Mouse (Mus musculus): ENCODE data around the gene Ptges. TPM values are rescaled to one million over a fixed set of nuclear protein-coding genes. Genes with fewer than 3 reads are reported as not detected.
A peak's percentile ranks its signal among the peaks of the same experiment; 100 is the strongest.

Gene Ptges
- polyA plus RNA-seq (2016; fragmentation: Nextera tagmentation; extraction: Ambion mirVana): 0.25 and 0.63 TPM in 2 replicates

DNA sequence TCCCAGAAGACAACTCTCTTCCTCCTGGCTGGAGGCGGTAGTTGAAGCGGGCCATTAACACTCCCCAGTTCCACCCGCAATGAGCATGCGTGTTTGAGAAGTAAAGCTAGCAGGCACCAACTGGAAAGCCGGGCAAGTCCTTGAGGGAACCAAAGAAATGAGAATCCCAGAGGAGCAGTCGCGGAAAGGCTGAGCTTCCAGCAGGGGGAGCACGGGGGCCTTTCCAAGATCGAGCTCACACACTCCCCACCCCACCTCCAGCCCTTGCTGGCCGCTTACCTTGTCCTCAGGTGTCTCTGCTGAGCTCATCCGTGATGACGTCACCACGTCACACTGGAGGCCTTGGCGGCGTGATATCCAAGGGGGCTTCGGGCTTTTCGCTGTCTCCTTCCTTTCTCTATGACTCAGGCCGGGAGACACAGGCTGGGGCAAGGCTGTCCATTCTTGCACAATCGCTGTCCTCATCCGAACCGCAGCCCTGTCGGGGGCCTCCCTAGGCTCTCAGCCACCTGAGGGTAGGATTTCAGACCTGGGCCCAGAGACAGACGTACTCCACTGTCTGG is at the start of gene Ptges:
TSS of gene Ptges (minus strand) at position 381 of the 563 bp plus-strand sequence.
- H3K9ac ChIP-seq: peak within 1 kb of the TSS; percentile 48
- H3K27ac ChIP-seq: peak within 1 kb of the TSS; percentile 68
- 4% methylated on average over 23 of the region's 23 CpGs for WGBS (ENCODE audit: insufficient replicate concordance)

DNA sequence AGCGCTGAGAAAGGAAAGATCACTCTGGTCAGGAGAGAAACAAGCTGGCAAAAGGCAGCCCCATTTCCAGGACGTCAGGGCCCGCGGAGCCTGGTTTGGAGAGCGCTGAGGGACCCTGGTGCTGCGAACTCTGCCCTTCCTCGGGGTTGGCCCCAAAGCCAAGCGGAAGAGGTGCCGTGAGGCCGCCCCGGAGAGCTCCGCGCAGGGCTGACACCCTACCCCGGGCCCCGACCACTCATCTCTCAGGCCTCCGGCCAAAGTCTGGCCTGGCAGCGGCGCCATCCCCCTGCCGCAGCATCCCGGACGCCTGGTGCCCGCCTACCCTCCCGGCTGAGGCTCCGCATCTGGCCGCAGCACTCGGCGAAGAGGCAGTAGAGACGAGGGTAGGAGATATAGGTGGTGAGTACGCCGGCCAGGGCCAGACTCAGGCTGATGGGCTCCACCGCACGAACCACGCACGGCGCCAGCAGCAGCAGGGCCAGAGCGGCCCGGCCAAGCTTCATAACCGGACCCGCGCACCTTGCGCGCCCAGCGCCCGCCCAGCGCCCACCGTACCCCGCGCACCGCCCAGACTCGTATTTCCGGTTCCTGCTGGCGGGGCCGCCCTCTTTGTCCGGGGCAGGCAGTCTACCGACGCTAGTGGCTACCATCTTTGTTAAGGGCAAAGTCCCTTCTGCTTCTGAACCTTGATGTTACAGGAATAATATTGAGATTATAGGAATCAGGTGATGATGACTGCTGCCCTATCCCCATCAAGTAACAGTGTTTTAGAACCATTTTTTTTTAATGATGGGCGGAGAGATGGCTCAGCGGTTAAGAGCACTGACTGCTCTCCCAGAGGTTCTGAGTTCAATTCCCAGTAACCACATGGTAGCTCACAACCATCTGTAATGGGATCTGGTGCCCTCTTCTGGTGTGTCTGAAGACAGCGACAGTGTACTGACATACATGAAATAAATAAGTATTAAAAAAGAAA is 38.0 kb upstream of the Ptges start, which contains the start of gene Tor1a:
TSS of gene Tor1a (minus strand) at position 582 of the 976 bp plus-strand sequence.
- peak; percentile 92 for ATAC-seq
- peak within 1 kb of the TSS; percentile 94 for H3K9ac ChIP-seq
- no peaks in the 10 kb centered on the region for H3K9me3 ChIP-seq (replicated peaks)
- peaks cover 32% of the 10 kb centered on the region for H3K4me1 ChIP-seq
- 2% methylated on average over 59 of the region's 59 CpGs for WGBS (ENCODE audit: insufficient replicate concordance)
- H3K4me2 ChIP-seq: peak within 1 kb of the TSS; percentile 89
- H3K36me3 ChIP-seq: peaks cover 48% of the 10 kb centered on the region
- H3K27ac ChIP-seq: peak within 1 kb of the TSS; percentile 81
- no peaks in the 10 kb centered on the region for H3K27me3 ChIP-seq (replicated peaks)
- peak within 1 kb of the TSS; percentile 97 for H3K4me3 ChIP-seq

More for the DNA sequence above, at the start of gene Ptges:
- ATAC-seq: peak; percentile 28; the same call in 1 of the 2 replicates
- Histone ChIP-seq H3K9me3 (replicated peaks) (no peaks in the 10 kb centered on the region), H3K36me3 (no peaks in the 10 kb centered on the region), H3K4me3 (peak within 1 kb of the TSS; percentile 46), H3K4me1 (peaks cover 26% of the 10 kb centered on the region), H3K4me2 (peak within 1 kb of the TSS; percentile 72), H3K27me3 (replicated peaks) (0 out of 2 replicates have a peak, but pooled peaks cover 3% of the 10 kb centered on the region)

DNA sequence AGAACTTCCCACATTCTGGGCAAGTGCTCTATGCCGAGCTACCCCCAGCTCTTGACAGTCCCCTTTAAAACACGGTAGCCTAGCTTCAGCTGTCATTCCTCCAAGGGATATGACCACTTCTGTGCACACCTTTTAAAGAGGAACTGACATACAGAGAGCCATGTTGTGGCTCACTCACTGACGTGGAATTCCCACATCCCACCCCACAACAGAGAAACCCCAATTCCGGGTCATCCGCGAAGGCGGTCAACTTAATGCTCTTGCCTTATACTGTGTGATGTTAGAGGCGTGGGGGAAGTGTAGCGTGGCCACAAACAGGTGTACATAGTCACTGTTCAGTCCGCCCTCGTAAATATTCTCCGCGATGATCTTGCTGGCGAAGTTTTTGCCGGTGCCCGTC is 37.2 kb upstream of the Ptges start:
- ATAC-seq: 0 out of 2 replicates have a peak, but pooled peaks have one; percentile 38
- no peaks in the 10 kb centered on the region for H3K27me3 ChIP-seq (replicated peaks)
- H3K36me3 ChIP-seq: peaks cover 51% of the 10 kb centered on the region
- peak overlapping the region; percentile 81 for H3K27ac ChIP-seq
- no peaks in the 10 kb centered on the region for H3K9me3 ChIP-seq (replicated peaks)
- 8% methylated on average over 16 of the region's 16 CpGs for whole genome bisulfite sequencing (ENCODE audit: insufficient replicate concordance)
- peaks cover 35% of the 10 kb centered on the region for H3K4me1 ChIP-seq
- peak overlapping the region; percentile 97 for H3K4me3 ChIP-seq
- peak overlapping the region; percentile 94 for H3K9ac ChIP-seq
- peak overlapping the region; percentile 89 for H3K4me2 ChIP-seq

DNA sequence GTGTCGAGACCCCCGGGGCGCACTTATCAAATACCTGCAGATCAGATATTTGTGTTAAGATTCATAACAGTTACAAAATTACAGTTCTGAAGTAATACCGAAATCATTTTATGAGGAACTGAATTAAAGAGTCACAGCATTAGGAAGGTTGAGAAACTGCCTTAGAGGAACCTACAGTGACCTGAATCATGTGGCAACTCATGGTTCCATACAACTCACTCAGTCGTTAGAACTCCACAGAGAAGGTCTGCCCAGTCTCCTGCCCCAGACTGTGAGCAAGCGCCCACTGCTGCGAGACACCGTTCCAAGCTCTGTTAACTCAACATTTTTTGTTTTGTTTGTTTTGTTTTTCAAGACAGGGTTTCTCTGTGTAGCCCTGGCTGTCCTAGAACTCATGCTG is 36.0 kb upstream of the Ptges start:
- Histone ChIP-seq H3K27ac (no peak overlapping the region), H3K9me3 (replicated peaks) (no peaks in the 10 kb centered on the region), H3K4me2 (peak overlapping the region; percentile 89), H3K36me3 (peaks cover 61% of the 10 kb centered on the region), H3K4me3 (no peak overlapping the region), H3K9ac (no peak overlapping the region), H3K27me3 (replicated peaks) (no peaks in the 10 kb centered on the region), H3K4me1 (peaks cover 35% of the 10 kb centered on the region)
- ATAC-seq: no peak
- 85% methylated on average over 8 of the region's 8 CpGs for WGBS (ENCODE audit: insufficient replicate concordance)

DNA sequence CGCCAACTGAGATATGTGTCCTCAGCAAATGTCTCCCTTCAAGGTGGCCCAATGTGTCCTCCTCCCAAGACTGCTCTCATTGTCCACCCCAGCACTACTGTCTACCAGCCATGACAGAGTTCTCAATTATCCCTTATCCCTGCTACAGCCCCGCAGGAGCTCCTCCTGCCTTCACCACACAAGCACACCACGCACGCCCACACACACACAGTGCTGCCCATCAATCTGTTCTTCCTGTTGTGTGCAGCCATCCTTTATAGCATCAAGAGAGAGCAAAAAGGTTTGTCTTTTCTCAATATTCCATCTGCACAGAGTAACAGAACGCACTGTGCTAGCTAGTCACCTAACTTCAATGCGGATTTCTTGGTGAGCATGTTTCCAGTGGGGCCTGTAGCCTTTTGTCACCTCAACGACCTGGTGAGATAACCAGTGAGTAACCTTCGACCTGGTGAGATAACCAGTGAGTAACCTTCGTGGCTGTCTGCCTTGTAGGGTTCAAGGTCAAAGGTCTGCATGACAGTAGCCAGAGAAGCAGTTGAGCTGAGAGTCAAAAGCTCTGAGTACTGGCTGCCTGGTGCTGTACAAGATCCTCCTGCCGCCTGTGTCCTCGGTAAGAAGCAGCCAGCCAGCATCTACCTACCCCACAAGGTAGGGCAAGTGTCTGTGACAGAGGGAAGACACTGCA is 33.0 kb upstream of the Ptges start:
- H3K9ac ChIP-seq: no peak overlapping the region
- peaks cover 87% of the 10 kb centered on the region for H3K36me3 ChIP-seq
- H3K4me2 ChIP-seq: no peak overlapping the region
- H3K27ac ChIP-seq: no peak overlapping the region
- ATAC-seq: no peak
- H3K4me1 ChIP-seq: peaks cover 37% of the 10 kb centered on the region
- no peaks in the 10 kb centered on the region for H3K27me3 ChIP-seq (replicated peaks)
- H3K4me3 ChIP-seq: no peak overlapping the region
- 79% methylated on average over 11 of the region's 11 CpGs for WGBS (ENCODE audit: insufficient replicate concordance)
- no peaks in the 10 kb centered on the region for H3K9me3 ChIP-seq (replicated peaks)

DNA sequence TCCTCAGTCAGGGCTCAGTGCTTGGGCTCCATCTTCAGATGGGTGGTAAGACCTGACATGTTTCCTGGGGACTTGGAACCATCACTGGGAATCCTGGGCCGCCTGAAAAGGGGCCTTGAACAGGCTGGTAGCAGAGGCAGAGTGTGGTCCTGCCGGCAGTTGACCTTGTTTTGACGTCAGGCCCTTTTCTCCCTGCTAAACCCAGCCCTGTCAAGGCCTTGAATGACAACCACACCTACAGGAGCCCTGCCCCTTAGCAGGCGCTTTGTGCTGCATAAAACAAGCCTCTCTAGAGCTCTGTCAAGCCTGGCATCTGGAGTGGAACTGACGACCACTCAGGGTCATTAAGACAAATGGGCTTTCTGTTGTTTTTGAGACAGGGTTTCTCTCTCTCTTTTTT is 30.2 kb upstream of the Ptges start:
- H3K27ac ChIP-seq: peak overlapping the region; percentile 50; the same call in 1 of the 2 replicates
- peaks cover 30% of the 10 kb centered on the region for H3K4me1 ChIP-seq
- no peak overlapping the region for H3K9ac ChIP-seq
- no peak overlapping the region for H3K4me3 ChIP-seq
- H3K9me3 ChIP-seq (replicated peaks): no peaks in the 10 kb centered on the region
- no peaks in the 10 kb centered on the region for H3K27me3 ChIP-seq (replicated peaks)
- WGBS (ENCODE audit: insufficient replicate concordance): 57% methylated on average over 5 of the region's 5 CpGs
- ATAC-seq: no peak
- no peak overlapping the region for H3K4me2 ChIP-seq
- H3K36me3 ChIP-seq: peaks cover 100% of the 10 kb centered on the region

DNA sequence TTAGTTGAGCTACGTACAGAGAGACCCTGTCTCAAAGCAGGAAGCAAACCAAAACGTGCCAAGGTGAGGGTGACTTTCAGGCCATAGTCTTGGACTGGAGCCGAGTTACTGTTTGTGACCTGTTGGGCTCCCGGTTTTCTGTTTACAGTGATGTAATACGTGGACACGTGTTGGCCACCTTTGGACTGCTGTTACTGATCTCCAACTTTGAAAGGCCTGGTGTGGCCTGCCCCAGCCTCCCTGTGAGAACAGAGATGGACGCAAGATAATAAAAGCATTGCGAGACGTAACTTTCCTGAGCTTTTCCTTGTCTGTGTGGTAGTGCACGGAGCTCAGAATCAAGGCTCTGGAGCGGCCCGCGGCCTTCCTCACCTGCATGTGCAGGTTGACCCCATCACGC is 29.1 kb upstream of the Ptges start:
- H3K4me1 ChIP-seq: peaks cover 39% of the 10 kb centered on the region
- peak; percentile 40 for ATAC-seq
- WGBS (ENCODE audit: insufficient replicate concordance): 81% methylated on average over 14 of the region's 14 CpGs
- H3K9me3 ChIP-seq (replicated peaks): no peaks in the 10 kb centered on the region
- H3K4me3 ChIP-seq: no peak overlapping the region
- peaks cover 98% of the 10 kb centered on the region for H3K36me3 ChIP-seq
- peak overlapping the region; percentile 50 for H3K27ac ChIP-seq
- no peaks in the 10 kb centered on the region for H3K27me3 ChIP-seq (replicated peaks)
- H3K9ac ChIP-seq: no peak overlapping the region
- H3K4me2 ChIP-seq: no peak overlapping the region

DNA sequence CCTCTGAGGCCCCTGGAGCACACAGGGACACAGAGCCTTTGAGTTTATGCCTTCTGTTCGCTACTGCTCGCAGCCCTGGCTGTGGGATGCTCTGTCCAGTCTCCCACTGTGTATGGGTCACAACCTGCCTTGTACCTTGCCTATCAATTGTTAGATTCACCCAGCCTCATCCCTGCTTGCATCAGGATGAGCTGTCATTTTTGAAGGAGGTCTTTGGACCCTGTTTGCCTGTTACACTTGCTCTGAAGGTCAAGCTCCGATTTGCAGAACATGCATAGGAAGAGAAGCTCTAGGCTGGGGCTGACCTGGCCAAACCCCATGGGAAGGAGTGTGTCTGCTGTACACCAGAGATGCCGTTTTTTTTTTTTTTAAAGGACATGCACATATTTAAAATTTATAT is 27.8 kb upstream of the Ptges start:
- no peak overlapping the region for H3K9ac ChIP-seq
- H3K9me3 ChIP-seq (replicated peaks): no peaks in the 10 kb centered on the region
- WGBS (ENCODE audit: insufficient replicate concordance): 76% methylated on average over 4 of the region's 4 CpGs
- no peak overlapping the region for H3K27ac ChIP-seq
- no peaks in the 10 kb centered on the region for H3K27me3 ChIP-seq (replicated peaks)
- no peak overlapping the region for H3K4me2 ChIP-seq
- no peak overlapping the region for H3K4me3 ChIP-seq
- peaks cover 86% of the 10 kb centered on the region for H3K36me3 ChIP-seq
- no peak for ATAC-seq
- H3K4me1 ChIP-seq: peaks cover 44% of the 10 kb centered on the region

DNA sequence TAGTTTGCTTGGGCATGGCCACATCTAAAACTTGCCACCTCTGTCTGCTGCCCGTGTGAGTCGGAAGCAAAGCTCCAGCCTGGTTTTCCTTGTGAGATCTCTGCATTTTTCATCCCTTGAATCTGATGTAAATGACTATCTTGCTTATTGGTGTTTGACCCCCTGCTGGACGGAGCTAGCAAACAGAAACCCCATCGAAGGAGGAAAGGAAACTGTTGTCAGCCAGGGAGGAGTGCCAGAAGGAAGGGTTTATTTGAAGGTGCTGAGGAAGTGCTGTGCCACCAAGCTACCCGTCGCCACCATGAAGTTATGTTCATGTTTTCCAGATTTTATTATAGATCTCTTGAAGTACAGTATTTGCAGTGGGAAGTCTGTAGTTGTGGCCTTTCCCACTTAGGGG is 25.1 kb upstream of the Ptges start:
- WGBS (ENCODE audit: insufficient replicate concordance): 53% methylated on average over 6 of the region's 6 CpGs
- H3K4me2 ChIP-seq: peak overlapping the region; percentile 89
- peak overlapping the region; percentile 91 for H3K4me3 ChIP-seq
- peaks cover 59% of the 10 kb centered on the region for H3K36me3 ChIP-seq
- no peaks in the 10 kb centered on the region for H3K9me3 ChIP-seq (replicated peaks)
- no peaks in the 10 kb centered on the region for H3K27me3 ChIP-seq (replicated peaks)
- no peak for ATAC-seq
- peaks cover 45% of the 10 kb centered on the region for H3K4me1 ChIP-seq
- H3K9ac ChIP-seq: peak overlapping the region; percentile 90
- H3K27ac ChIP-seq: no peak overlapping the region

DNA sequence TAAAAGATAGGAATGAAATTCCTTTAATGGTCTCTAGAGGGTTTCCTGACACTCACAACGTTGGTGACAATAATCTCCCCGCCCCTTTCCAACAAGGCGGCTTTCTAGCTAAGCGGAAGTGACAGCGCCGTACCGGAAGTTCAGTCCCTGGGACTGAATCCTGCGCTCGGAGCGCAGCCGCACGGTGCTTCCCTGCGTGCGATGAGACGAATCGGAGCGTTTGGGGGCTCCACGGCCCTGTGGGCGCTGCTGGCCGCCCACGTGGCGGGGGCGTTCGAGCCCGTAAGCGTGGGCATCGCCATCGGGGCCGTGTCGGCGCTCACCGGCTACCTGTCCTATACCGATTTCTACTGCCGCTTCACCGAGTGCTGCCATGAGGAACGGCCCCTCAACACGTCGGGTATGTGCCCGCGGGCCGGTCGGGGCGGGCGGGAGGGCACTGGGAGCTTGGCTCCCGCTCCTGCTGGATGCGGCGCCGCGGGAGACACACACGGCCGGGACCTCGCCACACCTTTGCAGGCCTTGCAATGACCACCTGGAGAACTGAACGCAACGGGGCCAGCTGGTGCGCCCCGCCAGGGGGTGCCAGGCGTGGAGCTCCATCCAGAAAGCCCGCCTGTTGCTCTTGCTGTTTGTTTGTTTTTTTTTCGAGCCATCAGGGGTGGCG is 23.3 kb upstream of the Ptges start, which contains the start of gene Tor1b:
TSS of gene Tor1b (plus strand) at position 136 of the 667 bp plus-strand sequence.
- Histone ChIP-seq H3K4me2 (peak within 1 kb of the TSS; percentile 89), H3K9ac (peak within 1 kb of the TSS; percentile 90), H3K36me3 (peaks cover 40% of the 10 kb centered on the region), H3K4me3 (peak within 1 kb of the TSS; percentile 91), H3K27me3 (replicated peaks) (no peaks in the 10 kb centered on the region), H3K9me3 (replicated peaks) (no peaks in the 10 kb centered on the region), H3K4me1 (peaks cover 38% of the 10 kb centered on the region), H3K27ac (peak within 1 kb of the TSS; percentile 89)
- ATAC-seq: peak; percentile 89
- WGBS (ENCODE audit: insufficient replicate concordance): under 1% methylated on average over 60 of the region's 60 CpGs

DNA sequence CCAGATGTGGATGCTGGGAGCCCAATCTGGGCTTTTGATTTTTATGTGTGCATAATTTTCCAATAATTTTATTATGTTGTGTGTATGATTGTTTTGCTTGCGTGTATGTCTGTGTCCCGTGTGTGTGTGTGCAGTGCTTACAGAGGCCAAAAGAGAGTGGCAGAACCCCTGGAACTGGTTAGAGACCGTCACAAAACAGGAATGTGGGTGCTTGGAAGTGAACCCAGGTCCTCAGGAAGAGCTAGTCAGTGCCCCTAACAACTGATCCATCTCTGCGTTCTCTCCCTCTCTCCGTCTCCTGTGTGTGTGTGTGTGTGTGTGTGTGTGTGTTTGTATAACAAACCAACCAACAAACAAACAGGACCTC is 22.8 kb upstream of the Ptges start:
- Histone ChIP-seq H3K9ac (peak overlapping the region; percentile 90), H3K4me1 (peaks cover 38% of the 10 kb centered on the region), H3K27ac (peak overlapping the region; percentile 89), H3K9me3 (replicated peaks) (no peaks in the 10 kb centered on the region), H3K36me3 (peaks cover 35% of the 10 kb centered on the region), H3K4me3 (peak overlapping the region; percentile 91), H3K27me3 (replicated peaks) (peaks cover 2% of the 10 kb centered on the region), H3K4me2 (peak overlapping the region; percentile 89)
- 25% methylated on average over 5 of the region's 5 CpGs for WGBS (ENCODE audit: insufficient replicate concordance)
- no peak; the same call in 1 of the 2 replicates for ATAC-seq

Measured in liver, embryonic 12.5 days (tissue).